Mouse (Mus musculus) frontal cortex, adult (tissue): ENCODE data around the gene Olfr1130.
"Not testable (repeated sequence)": the region's sequence is repeated elsewhere in the genome, so short reads cannot be mapped to it uniquely, and the experiment has no call there.

Experiments
- ATAC-seq: cut with Nextera tagmentation; 2 replicates; pipeline ENCODE4 v1.9.2; 2017; ENCODE audit warnings: mild to moderate bottlenecking, moderate library complexity, mixed read lengths; ENCODE audit not compliant: low TSS enrichment

Olfr1130 gene

GRCm38 (mm10) chr2:87605912-87606311, at the start of gene Olfr1130:
Gene Olfr1130 (plus strand): TSS chr2:87606212.
- ATAC-seq, result not testable (repeated sequence)

- not testable (repeated sequence) for ATAC-seq
Observed at GRCm38 (mm10) chr2:87573602-87574001, 32.4 kb upstream of the Olfr1130 start, which contains the start of gene Olfr1129. Gene Olfr1129 (plus strand): TSS chr2:87573902.

GRCm38 (mm10) chr2:87626804-87627203, 20.8 kb downstream of the Olfr1130 start, which contains the start of gene Olfr1131:
Gene Olfr1131 (plus strand): TSS chr2:87627104.
- no peak for ATAC-seq

GRCm38 (mm10) chr2:87637435-87637834, 31.4 kb downstream of the Olfr1130 start, which contains the start of gene Olfr1132:
Gene Olfr1132 (minus strand): TSS chr2:87637535.
- no peak for ATAC-seq

- ATAC-seq, result no peak
Observed at GRCm38 (mm10) chr2:87642441-87642840, 36.4 kb downstream of the Olfr1130 start.

GRCm38 (mm10) chr2:87647274-87647673, 41.3 kb downstream of the Olfr1130 start, which contains the start of gene Olfr1133:
Gene Olfr1133 (minus strand): TSS chr2:87647374.
- no peak for ATAC-seq

- ATAC-seq, result no peak
Observed at GRCm38 (mm10) chr2:87658360-87658759, 52.3 kb downstream of the Olfr1130 start, which contains the start of gene Olfr1134. Gene Olfr1134 (minus strand): TSS chr2:87658460.
